Mouse (Mus musculus) layer of hippocampus, adult 11-12 months (tissue): Measurements from ENCODE around the gene Dicer1.
A peak's percentile ranks its signal among the peaks of the same experiment; 100 is the strongest.

Experiments
- DNase-seq: peaks from one replicate; pipeline ENCODE4 v3.0.0; 2022; ENCODE audit warnings: low spot score

The Dicer1 gene

GRCm38 (mm10) chr12:104751814-104752765, at the start of gene Dicer1:
Dicer1 (minus strand) TSS chr12:104751952.
- peak; percentile 98 for DNase-seq

GRCm38 (mm10) chr12:104799365-104799764, 47.6 kb upstream of the Dicer1 start:
- DNase-seq: no peak

- no peak for DNase-seq
These were observed 46.2 kb upstream of the Dicer1 start for GRCm38 (mm10) chr12:104797905-104798304.

GRCm38 (mm10) chr12:104796635-104797378, 45.1 kb upstream of the Dicer1 start:
- no peak for DNase-seq

- no peak for DNase-seq
These were observed 43.2 kb upstream of the Dicer1 start for GRCm38 (mm10) chr12:104794957-104795356.

- DNase-seq: no peak
These were observed 41.7 kb upstream of the Dicer1 start for GRCm38 (mm10) chr12:104793486-104793885.

GRCm38 (mm10) chr12:104777603-104778002, 25.9 kb upstream of the Dicer1 start:
- DNase-seq: no peak

GRCm38 (mm10) chr12:104771941-104772340, 20.2 kb upstream of the Dicer1 start:
- no peak for DNase-seq

GRCm38 (mm10) chr12:104769201-104769785, 17.5 kb upstream of the Dicer1 start:
- no peak for DNase-seq

GRCm38 (mm10) chr12:104767183-104767582, 15.4 kb upstream of the Dicer1 start:
- DNase-seq: no peak

- no peak for DNase-seq
These were observed 14.0 kb upstream of the Dicer1 start for GRCm38 (mm10) chr12:104765761-104766160.

- no peak for DNase-seq
These were observed 13.4 kb upstream of the Dicer1 start for GRCm38 (mm10) chr12:104765116-104765515.

GRCm38 (mm10) chr12:104763918-104764317, 12.2 kb upstream of the Dicer1 start:
- no peak for DNase-seq

GRCm38 (mm10) chr12:104761411-104761810, 9.7 kb upstream of the Dicer1 start:
- no peak for DNase-seq

- no peak for DNase-seq
These were observed 6.3 kb upstream of the Dicer1 start for GRCm38 (mm10) chr12:104758066-104758465.

- DNase-seq: no peak
These were observed 1.9 kb upstream of the Dicer1 start for GRCm38 (mm10) chr12:104753686-104754085.

GRCm38 (mm10) chr12:104751331-104751813, 380 bp downstream of the Dicer1 start:
- peak; percentile 37 for DNase-seq

GRCm38 (mm10) chr12:104748946-104749345, 2.8 kb downstream of the Dicer1 start:
- DNase-seq: no peak

- no peak for DNase-seq
These were observed 4.5 kb downstream of the Dicer1 start for GRCm38 (mm10) chr12:104747252-104747651.

- DNase-seq: no peak
These were observed 5.2 kb downstream of the Dicer1 start for GRCm38 (mm10) chr12:104746601-104747000.

- peak; percentile 41 for DNase-seq
These were observed 8.1 kb downstream of the Dicer1 start for GRCm38 (mm10) chr12:104743687-104744086.

- DNase-seq: no peak
These were observed 9.5 kb downstream of the Dicer1 start for GRCm38 (mm10) chr12:104742247-104742646.
